Mouse (Mus musculus) limb, embryonic 14.5 days (tissue): ENCODE measurements around the gene Phlda3. TPM values are rescaled to one million over a fixed set of nuclear protein-coding genes. Genes with fewer than 3 reads are reported as not detected.

Experiments
- ATAC-seq: fragments of 200-750 bp; cut with Nextera tagmentation; 2 replicates; pipeline ENCODE4 v1.8.0; 2017; ENCODE audit warnings: low read depth, moderate number of reproducible peaks, moderate TSS enrichment; ENCODE audit not compliant: low FRiP score
- DNase-seq: peaks from one replicate; pipeline ENCODE4 v3.0.0-alpha.2; 2015; ENCODE audit warnings: low spot score
- H3K27ac ChIP-seq: fragments of 300-500 bp; sonication (generic); replicated peaks from 2 replicates; pipeline ENCODE4 v1.5.1; 2014; ENCODE audit warnings: low read depth, mild to moderate bottlenecking, low read length, moderate library complexity, mixed read lengths
- H3K27me3 ChIP-seq: fragments of 300-500 bp; sonication (generic); 2 replicates; pipeline ENCODE4 v1.6.1; 2014; ENCODE audit warnings: low read length, mixed read lengths; ENCODE audit not compliant: control insufficient read depth, insufficient read depth
- H3K36me3 ChIP-seq: fragments of 300-500 bp; sonication (generic); 2 replicates; pipeline ENCODE4 v1.6.1; 2014; ENCODE audit warnings: mild to moderate bottlenecking, low read length, moderate library complexity, mixed read lengths; ENCODE audit not compliant: control insufficient read depth, insufficient read depth
- H3K4me1 ChIP-seq: fragments of 300-500 bp; sonication (generic); 2 replicates; pipeline ENCODE4 v1.6.1; 2014; ENCODE audit warnings: antibody characterized with exemption, low read length, mixed read lengths; ENCODE audit not compliant: control insufficient read depth, insufficient read depth
- H3K4me2 ChIP-seq: fragments of 300-500 bp; sonication (generic); replicated peaks from 2 replicates; pipeline ENCODE4 v1.6.1; 2014; ENCODE audit warnings: low read depth, mild to moderate bottlenecking, low read length, moderate library complexity; ENCODE audit not compliant: severe bottlenecking
- H3K4me3 ChIP-seq: fragments of 300-500 bp; sonication (generic); replicated peaks from 2 replicates; pipeline ENCODE4 v1.5.1; 2014; ENCODE audit warnings: low read length
- H3K9ac ChIP-seq: fragments of 300-500 bp; sonication (generic); 2 replicates; pipeline ENCODE4 v1.6.1; 2014; ENCODE audit warnings: mild to moderate bottlenecking, low read depth, low read length, moderate library complexity; ENCODE audit not compliant: severe bottlenecking
- H3K9me3 ChIP-seq: fragments of 300-500 bp; sonication (generic); 2 replicates; pipeline ENCODE4 v1.6.1; 2016; ENCODE audit warnings: low read length; ENCODE audit not compliant: control insufficient read depth
- POLR2A ChIP-seq: fragments of 200-500 bp; IDR thresholded peaks from 2 replicates; pipeline ENCODE4 v1.8.0; 2012; ENCODE audit warnings: inconsistent platforms, mild to moderate bottlenecking, moderate library complexity, borderline replicate concordance; ENCODE audit not compliant: insufficient read depth, insufficient read length; ENCODE audit errors: extremely low read depth
- WGBS: fragments of 180-500 bp; shearing (Covaris S2); extraction: QIAGEN DNeasy Blood & Tissue Kit; methylation state at CpG from one replicate; pipeline ENCODE4 v1.1.7; 2014; 5-methylcytosine and 5-hydroxymethylcytosine counted together
- polyA plus RNA-seq, 2 experiments: library from polyadenylated mRNA; depleted of rRNA in 1 of 2; stranded (reverse) in 1 of 2; unstranded in 1 of 2; fragments of >200 nt; fragmentation: Nextera tagmentation in 1 of 2; extraction: Ambion mirVana in 1 of 2; gene quantifications; 2 replicates each; pipeline versions ENCODE4 v1.2.1 to v1.2.3; 2012 to 2014

Phlda3 gene
- polyA plus RNA-seq, 2 experiments = 60.6 to 87.4 TPM

- 57% methylated on average over 2 of the region's 2 CpGs for WGBS
- ATAC-seq (no peak), DNase-seq (no peak)
- Histone ChIP-seq H3K27me3 (no peaks in the 10 kb centered on the region), H3K9me3 (no peaks in the 10 kb centered on the region), H3K4me1 (peaks cover 20% of the 10 kb centered on the region), H3K36me3 (peaks cover 10% of the 10 kb centered on the region), H3K4me3 (no peak overlapping the region), H3K4me2 (no peak overlapping the region), H3K27ac (0 out of 2 replicates have a peak overlapping the region, but pooled peaks have one; percentile 13), H3K9ac (no peak overlapping the region)
- no peak for TF ChIP-seq POLR2A
Measured at GRCm38 (mm10) chr1:135764206-135764528, 1.8 kb upstream of the Phlda3 start.

GRCm38 (mm10) chr1:135766592-135767306, 830 bp downstream of the Phlda3 start:
- Histone ChIP-seq H3K9me3 (no peaks in the 10 kb centered on the region), H3K4me1 (peaks cover 29% of the 10 kb centered on the region), H3K4me2 (peak overlapping the region; percentile 91), H3K4me3 (peak overlapping the region; percentile 78), H3K27me3 (no peaks in the 10 kb centered on the region), H3K27ac (peak overlapping the region; percentile 88), H3K9ac (peak overlapping the region; percentile 89), H3K36me3 (peaks cover 25% of the 10 kb centered on the region)
- ATAC-seq = no peak
- no peak for TF ChIP-seq POLR2A
- no peak for DNase-seq
- 23% methylated on average over 21 of the region's 30 CpGs for WGBS

- no peak for TF ChIP-seq POLR2A
- Histone ChIP-seq H3K9me3 (no peaks in the 10 kb centered on the region), H3K4me3 (peak overlapping the region; percentile 78), H3K27me3 (no peaks in the 10 kb centered on the region), H3K36me3 (peaks cover 25% of the 10 kb centered on the region), H3K4me2 (peak overlapping the region; percentile 91), H3K27ac (no peak overlapping the region), H3K9ac (peak overlapping the region; percentile 89), H3K4me1 (peaks cover 29% of the 10 kb centered on the region)
- ATAC-seq (no peak), DNase-seq (no peak)
- WGBS = 70% methylated on average over 4 of the region's 4 CpGs
Measured at GRCm38 (mm10) chr1:135767324-135767890, 1.5 kb downstream of the Phlda3 start.

GRCm38 (mm10) chr1:135768400-135768799, 2.5 kb downstream of the Phlda3 start:
- no peak overlapping the region for H3K4me3 ChIP-seq
- peaks cover 29% of the 10 kb centered on the region for H3K4me1 ChIP-seq
- no peak for TF ChIP-seq POLR2A
- 81% methylated on average over 2 of the region's 2 CpGs for WGBS
- DNase-seq = no peak
- no peak for ATAC-seq
- no peak overlapping the region for H3K9ac ChIP-seq
- no peaks in the 10 kb centered on the region for H3K27me3 ChIP-seq
- H3K36me3 ChIP-seq = peaks cover 25% of the 10 kb centered on the region
- H3K9me3 ChIP-seq = no peaks in the 10 kb centered on the region
- H3K27ac ChIP-seq = no peak overlapping the region
- peak overlapping the region; percentile 91; the same call in 1 of the 2 replicates for H3K4me2 ChIP-seq

GRCm38 (mm10) chr1:135770237-135770636, 4.3 kb downstream of the Phlda3 start:
- Histone ChIP-seq H3K4me1 (peaks cover 28% of the 10 kb centered on the region), H3K4me2 (no peak overlapping the region), H3K27me3 (no peaks in the 10 kb centered on the region), H3K4me3 (no peak overlapping the region), H3K36me3 (peaks cover 25% of the 10 kb centered on the region), H3K27ac (no peak overlapping the region), H3K9me3 (no peaks in the 10 kb centered on the region), H3K9ac (no peak overlapping the region)
- no peak for TF ChIP-seq POLR2A
- ATAC-seq (no peak), DNase-seq (no peak)
- WGBS = 71% methylated on average over 7 of the region's 7 CpGs
